Mouse (Mus musculus): Measurements from ENCODE around the gene C87436.

C87436 gene

GRCm38 (mm10) chr6:86509866-86510200 is 71.7 kb downstream of the C87436 start:
- DNase-seq (ENCODE audit: low read depth, low spot score), result no peak

DNA sequence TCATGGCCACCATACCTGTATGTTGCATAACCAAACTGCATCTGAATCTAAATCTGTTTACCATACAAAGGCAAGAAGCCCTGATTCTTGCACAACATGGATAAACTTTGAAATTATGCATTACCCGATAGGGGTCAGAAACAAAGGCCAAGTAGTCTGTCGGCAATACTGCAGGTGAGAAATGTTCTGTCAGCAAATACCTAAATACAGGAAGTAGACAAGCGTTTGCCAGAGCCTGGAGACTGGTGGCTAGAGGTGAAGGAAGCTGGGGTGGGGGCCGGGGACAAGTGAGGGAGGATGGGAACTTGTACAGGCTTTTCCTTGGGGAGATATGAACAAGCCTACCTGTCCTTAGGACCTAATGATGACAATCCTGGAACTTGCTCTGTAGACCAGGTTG is 72.8 kb downstream of the C87436 start:
- DNase-seq (ENCODE audit: low read depth, low spot score), result no peak

- no peak for DNase-seq (ENCODE audit: low read depth, low spot score)
Measured at GRCm38 (mm10) chr6:86513296-86513695, 75.1 kb downstream of the C87436 start.

DNA sequence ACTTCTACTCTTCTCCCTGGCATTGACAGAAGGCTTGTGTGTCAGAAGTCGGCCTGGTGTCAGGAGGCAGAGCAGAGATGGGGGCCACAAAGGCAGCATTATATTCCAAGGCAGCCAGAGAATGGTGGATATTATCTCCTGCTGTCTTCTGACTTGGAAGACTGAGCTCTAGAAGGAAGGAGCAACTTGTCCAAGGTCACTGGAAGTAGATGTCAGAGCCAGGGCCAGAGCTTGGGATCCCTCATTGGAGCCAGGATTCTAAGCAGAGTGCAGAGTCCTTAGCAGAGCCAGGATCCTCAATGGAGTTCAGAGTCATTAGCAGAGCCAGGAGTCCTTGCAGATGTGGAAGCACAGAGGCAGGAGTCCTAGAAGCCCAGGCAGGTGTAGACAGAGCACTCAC is 77.8 kb downstream of the C87436 start:
- DNase-seq (ENCODE audit: low read depth, low spot score), result no peak

DNA sequence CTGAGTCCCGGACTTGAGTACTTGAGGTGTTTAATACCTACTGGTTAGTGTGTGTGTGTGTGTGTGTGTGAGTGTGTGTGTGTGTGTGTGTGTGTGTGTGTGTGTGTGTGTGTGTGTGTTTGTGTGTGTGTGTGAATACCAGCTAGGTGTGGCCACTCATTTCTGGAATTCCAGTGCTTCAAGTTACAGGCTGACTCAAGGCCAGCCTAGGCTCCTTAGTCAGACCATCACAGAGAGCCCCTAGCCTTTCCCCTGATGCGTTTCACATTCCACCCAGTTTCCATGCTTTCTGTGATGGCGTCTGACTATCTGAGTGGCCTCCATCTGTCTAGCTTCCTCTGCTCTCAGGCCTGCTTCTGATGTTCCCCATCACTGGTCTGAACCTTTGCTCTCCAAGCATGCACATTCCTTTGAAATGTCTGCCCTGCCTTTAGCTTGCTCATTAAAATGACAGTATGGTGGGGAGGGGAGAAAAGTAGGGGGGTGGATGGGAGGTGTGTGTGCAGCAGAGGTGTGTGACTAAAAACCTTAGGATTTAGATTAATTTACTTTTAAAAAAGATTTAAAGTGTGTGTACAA is 81.7 kb downstream of the C87436 start:
- DNase-seq (ENCODE audit: low read depth, low spot score), result no peak

DNA sequence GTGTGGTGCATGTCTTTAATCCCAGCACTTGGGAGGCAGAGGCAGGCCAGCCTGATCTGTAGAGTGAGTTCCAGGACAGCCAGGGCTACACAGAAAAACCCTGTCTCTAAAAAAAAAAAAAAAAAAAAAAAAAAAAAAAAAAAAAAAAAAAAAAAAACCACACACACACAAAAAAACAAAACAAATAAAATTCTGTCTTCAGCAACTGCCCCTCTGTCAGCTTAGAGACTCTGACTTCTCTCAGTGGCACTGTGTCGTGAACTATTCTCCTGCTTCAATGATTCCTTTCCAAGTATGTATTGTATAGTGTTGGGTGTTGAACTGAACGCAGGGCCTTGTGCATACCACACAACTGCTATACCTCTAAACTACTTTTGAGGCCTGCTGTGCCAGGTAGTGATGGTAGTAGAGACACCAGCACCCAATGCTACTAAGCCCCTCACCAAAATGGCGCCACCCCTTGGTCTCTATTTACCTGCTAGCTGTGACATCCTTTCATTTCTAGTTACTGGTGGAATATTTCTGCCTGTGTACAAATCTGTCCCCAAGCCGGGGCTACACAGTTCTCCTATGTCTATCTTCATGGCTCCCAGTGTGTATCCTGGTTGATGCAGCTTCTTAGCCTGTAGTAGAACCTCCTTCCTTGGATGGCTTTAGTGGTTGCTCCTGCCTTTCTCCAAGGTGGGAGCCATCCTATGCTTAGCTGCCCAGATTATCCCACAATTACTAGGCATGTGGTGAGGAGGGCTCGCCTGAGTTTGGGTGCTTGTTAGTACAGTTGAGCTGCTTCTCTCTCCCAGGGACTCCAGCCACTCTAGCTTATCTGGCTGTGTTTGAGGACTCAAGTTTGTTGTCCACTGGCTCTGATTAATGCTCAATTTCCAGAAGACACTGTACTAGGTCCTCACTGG is 84.1 kb downstream of the C87436 start:
- DNase-seq (ENCODE audit: low read depth, low spot score), result no peak
